Mouse (Mus musculus): ENCODE results near the gene Lsm7.
"Not testable (repeated sequence)": the region's sequence is repeated elsewhere in the genome, so short reads cannot be mapped to it uniquely, and the experiment has no call there.

Lsm7 gene

DNA sequence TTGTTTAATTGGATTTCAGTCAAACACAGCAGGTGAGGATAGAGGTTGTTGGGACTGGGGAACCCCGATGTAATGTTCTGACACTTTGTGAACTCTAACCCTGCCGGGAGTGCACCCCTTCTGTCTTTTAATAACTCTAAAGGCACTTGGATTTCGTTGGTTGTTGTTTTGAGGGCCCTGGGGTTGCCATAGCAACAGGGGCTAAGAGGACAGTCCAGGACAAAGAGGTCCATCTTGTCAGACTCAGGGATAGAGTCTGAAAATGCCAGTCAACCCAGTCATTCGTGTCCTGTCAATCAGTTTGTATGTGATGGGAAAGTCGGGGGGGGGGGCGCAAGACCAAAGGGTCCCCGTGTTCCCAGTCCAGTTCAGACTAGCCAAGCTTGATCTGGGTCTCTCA lies 22.2 kb downstream of the Lsm7 start:
- DNase-seq = no peak

DNA sequence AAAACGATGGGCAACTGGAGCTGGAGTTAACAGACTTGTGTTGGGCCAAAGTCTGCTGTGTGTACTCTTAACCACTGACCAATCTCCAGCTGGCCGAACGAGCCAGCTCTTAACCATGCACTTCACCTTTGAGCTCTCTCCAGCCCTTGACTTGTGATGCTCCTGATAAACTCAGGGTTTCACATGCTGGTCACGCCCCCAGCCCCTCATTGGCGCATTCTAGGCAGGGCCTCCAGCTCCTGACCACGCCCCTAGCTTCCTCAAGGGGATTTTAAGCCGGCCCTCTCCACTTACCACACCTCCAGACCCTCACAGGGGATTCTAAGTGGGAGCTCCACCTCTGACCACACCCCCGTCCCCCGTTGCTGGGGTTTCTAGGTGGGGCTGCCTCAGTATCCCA lies 23.9 kb downstream of the Lsm7 start:
- DNase-seq = peak; percentile 94

DNA sequence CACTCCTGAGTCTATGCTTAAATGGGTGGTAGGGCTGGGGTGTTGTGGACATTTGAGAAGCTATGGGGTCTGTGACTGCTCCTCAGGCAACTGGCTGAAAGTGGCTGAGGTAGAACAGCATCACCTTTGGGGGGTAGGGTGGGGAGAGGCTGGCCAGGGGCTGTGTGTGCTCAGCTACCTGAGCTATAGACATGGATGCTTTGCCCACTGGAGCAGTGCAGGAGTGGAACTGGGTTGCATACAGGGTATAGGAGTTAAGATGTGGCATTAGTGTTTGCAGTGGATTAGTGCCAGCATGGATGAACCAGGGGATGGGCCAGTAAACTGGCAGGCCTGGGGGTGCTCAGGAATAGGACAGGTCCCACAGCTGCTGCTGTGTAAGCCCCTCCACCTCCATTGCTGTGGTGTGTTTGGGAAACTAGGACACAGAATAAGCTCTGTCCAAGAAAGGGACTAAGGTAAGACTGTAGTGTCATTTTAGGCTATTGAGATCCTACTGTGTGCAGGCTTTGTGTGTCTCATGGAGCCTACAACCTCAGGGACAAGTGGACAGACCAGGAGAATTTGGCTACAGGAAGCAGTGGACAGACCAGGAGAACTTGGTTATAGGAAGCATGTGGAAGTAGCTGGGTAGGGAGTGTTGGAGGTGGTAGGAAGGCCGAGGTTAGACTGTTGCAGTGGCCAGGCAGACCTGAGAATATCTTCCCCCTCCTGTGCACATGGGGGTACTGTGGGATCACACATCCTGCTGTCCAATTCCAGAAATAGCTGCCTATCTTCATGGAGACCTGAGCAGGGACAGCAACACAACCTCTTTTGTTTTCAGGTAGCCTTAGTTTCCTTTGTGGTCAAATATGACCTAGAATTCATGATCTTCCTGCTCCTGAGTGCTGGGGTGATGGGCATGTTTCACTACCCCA lies 25.4 kb downstream of the Lsm7 start:
- peak; percentile 92 for DNase-seq

DNA sequence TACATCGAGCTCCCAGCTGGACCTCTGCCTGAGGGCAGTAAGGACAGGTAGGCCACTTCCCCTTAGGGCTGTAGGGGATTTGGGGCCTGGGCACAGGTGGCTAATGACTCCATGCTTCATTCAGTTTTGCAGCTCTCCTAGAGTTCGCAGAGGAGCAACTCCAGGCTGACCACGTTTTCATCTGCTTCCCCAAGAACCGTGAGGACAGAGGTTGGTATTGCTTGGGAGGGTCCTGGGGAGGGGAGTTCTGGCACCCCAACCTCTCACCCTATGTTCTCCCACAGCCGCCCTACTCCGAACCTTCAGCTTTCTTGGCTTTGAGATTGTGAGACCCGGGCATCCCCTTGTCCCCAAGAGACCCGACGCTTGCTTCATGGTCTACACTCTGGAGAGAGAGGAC lies 26.4 kb downstream of the Lsm7 start:
- DNase-seq = peak; percentile 91

DNA sequence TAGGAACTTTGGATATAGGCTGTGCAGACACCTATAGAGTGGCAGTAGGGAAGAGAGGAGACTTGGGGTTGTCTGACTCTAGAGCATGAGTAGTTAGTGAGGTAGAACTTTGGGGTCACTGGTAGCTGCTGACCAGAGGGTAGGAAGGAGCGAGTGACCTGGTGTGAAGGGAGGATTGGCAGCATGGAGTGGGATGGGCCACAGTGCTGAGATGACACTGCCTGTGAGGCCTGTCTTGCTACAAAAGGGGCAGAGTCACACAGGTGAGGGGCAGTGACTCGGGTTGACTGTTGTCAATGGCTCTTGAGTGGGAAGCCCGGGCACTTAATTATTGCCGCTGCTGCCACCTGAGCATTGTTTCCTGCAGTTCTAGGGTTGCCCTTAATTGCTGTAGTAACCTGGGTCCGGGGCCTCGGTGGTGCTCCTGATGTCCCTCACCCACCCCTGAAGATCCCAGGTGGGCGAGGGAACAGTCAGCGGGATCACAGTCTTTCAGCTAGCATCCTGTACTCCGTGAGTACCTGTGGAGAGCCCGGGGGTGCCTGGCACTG lies 27.1 kb downstream of the Lsm7 start:
- DNase-seq = peak; percentile 94

DNA sequence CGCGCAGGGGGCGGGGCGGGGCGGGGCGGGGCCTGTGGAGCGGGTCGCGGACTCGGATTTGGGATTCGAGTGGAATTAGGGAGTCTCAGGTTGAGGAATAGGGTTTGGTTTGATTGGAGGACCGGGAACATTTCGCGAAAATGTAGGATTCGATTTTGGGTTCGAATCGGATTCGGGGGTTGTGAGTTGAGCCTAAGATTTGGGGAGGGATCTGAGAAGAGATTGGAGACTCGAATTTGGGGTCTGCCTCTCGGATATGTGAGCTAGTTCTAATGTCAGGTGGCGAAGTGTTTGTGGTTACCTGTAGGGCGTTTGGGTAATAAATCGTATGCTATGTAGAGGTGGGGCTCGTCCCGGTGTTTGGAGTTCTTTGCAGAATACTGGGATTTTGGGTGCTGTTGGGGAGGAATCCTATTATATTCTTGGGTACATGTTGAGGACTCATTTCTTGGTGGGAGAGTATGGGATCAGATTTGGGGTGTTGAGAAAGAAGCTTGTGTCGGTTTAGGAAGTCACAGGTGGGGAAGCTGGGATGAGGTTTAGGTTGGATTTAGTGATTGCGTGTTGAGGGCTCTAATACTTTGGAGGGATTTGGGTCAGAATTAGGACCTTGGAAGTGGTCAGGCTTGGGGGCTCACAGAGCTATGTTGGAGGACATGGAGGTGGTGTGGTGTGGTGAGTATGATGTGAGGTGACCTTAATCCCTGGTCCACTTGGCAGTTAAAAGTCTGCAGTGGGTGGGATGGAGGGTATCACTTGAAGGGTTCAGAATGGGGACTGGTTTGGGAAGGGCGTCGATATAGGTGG lies 27.7 kb downstream of the Lsm7 start:
- peak; percentile 93 for DNase-seq

DNA sequence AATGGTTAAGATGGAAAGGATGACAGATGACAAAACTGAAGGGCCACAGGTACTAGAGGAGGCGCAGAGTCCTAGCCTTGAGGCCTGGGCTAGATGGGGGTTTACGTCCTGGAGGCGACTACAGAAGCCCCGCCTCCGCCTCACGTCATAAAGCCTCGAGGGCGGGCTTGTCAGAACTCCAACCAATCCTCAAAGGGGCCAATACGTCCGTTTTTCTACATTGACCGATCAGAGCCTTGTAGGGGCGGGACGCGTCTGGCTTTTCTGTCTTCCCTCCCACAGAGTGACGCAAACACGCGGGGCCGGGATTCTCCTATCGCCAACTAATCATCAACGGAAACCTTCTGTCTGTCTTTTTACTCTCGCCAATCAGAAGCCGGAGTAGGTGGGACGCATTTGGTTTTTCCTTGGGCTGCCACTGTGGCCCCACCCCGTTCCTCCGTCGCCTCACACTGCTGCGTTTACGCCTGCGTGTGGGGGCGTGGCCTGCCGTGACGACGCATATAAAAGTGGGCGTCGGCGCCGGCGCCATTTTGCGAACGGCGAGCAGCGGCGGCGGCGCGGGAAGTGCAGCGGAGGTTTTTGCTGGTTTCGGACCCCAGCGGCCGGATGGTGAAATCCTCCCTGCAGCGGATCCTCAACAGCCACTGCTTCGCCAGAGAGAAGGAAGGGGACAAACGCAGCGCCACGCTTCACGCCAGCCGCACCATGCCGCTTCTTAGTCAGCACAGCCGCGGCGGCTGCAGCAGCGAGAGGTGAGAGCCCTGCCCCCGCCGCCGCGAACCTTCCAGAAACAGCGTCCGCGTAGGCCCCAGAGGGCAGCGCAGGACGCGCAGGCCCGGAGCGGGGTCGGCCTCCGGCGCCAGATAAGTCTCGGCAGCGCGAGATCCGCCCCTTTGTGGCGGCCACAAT lies 28.6 kb downstream of the Lsm7 start, which contains the start of gene Oaz1:
Gene Oaz1 (plus strand): TSS at position 506 of the 912 bp plus-strand sequence.
- DNase-seq = peak; percentile 100

DNA sequence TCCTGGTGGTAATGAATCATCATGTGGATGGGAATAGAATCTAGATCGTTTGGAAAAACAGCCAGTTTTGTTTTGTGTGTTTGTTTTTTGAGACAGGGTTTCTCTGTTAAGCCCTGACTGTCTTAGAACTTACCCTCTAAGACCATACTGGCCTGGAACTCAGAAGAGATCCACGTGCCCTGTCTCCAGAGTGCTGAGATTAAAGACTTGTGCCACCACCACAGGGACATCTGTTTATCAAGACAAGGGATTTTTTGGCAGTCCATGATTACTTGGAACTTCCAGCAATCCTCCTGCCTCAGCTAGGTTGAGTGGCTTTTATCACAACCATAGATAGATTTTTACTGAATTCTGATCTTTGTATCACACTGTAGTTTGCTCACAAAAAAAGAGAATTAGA lies 30.2 kb downstream of the Lsm7 start:
- DNase-seq = no peak

DNA sequence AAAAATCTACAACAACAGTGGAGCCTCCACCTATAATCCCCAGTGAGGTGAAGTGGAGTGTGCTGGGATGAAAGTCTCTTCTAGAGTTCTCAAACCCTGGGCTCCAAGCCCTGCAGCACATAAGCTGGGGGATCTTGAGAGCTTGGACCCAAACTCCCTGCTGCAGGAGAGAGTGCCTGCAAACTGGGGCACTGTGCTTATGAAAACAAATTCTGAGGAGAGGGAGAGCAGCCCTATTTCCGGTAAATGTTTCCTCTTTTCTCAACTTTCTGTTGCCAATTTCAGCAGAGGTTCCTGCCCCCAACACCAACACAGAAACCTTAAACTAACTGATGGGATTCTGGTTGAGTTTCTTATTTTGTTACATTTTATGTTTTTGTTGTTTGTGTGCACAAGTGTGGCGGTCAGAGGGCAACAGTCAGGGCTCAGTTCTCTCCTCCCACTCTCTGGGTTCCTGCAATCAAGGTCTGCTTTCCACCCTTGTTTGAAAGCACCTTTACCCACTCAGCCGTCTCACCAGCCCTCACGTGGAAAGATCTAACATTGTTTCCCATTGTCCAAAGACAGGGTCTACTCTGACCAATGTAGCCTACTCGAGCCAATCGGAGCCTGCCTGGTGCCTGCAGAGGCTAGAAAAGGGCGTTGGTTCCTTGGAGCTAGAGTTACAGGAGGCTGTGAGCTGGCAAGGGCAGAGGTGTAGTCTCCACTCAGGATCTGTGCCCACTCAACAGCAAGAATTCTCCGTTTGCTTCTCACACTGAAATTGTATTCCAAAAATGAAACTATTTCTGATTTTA lies 31.0 kb downstream of the Lsm7 start:
- no peak for DNase-seq

DNA sequence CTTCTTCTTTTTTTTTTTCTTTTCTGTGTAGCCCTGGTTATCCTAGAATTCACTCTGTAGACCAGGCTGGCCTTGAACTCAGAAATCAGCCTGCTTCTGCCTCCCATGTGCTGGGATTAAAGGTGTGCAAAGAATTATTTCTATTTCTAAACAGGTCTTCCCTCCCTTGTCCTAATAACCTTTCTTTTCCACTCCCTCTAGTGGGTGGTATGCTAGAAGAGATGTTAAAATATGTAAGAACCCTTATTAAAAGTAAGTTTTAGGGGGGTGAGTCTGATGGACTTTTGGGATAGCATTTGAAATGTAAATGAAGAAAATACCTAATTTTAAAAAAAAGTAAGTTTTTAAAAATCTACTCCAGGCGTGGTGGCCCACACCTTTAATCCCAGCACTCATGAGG lies 31.7 kb downstream of the Lsm7 start:
- DNase-seq = no peak

DNA sequence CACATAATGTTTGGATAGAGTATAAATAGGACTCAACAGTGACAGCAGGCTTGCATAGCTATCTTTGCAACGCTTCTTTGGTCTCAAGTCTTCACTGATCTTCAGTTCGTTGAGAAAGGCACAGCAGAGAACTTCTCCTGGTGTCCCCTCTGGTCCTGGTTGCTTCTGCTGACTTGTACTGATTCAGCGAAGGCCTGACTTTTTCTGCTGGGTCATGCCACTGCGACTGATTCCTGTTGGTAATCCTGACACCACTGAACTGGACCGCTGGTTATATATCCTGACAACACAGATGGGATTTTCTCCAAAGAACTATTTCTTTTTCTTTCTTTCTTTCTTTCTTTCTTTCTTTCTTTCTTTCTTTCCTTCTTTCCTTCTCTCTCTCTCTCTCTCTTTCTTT lies 32.5 kb downstream of the Lsm7 start:
- DNase-seq = no peak

DNA sequence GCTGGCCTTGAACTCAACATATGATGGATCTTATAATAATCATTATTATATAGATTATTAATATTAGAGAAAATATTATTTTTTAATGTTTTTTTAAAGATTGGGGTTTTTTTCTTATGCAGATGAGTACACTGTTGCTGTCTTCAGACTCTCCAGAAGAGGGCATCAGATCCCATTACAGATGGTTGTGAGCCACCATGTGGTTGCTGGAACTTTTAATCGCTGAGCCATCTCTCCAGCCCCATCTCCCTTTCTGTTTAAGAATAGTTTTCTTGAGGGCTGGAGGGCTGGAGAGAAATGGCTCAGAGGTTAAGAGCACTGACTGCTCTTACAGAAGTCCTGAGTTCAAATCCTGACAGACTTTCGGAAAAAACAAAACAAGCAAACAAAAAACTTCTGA lies 33.0 kb downstream of the Lsm7 start:
- no peak for DNase-seq

DNA sequence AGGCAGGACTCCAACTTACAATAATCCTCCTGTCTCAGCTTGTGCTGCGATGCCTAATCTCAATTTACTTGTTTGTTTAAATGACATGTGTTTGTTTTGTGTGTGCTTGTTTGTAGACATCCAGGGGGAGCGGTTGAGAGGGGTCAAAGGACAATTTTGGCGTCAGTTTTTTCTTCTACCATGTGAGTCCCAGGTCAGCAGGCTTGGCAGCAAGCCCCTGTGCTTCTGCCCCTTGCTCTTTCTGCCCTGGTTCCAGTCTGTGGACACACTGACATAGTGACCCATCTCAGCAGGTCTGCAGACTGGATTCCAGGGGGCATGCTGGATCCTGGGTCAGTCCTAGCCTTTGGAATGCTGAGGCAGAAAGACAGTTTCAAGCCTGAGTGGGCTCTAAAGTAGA lies 35.6 kb downstream of the Lsm7 start:
- DNase-seq = no peak

DNA sequence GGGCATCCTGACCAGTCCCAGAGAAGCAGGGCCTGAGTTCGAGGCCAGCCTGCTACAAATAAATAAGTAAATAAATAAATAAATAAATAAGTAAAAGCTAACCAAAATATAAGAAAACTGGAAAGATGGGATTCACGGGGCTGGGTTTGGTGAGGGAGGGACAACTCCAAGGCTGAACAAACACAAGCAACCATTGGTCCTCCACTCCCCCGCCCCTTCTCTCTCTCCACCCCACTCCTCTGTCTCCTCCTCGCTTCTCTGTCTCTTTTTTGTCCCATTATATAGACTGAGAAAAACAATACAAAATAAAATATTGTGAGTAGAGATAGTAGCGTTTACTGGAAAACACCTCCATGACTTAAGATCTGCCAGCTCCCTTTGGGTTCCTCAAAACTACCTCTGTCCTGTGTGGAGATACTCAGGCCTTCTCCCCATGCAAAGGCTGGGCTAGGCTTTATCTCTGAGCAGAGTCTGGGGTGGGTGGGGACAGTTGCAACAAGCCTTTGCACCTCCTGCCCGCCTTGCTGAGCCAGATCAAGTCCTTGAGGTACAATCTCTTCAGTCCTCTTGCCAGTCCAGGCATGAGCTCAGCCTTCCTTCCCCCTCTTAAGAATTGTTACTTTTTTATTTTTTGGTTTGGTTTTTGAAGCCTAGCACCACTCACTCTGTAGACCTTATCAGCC lies 36.3 kb downstream of the Lsm7 start:
- DNase-seq = no peak

DNA sequence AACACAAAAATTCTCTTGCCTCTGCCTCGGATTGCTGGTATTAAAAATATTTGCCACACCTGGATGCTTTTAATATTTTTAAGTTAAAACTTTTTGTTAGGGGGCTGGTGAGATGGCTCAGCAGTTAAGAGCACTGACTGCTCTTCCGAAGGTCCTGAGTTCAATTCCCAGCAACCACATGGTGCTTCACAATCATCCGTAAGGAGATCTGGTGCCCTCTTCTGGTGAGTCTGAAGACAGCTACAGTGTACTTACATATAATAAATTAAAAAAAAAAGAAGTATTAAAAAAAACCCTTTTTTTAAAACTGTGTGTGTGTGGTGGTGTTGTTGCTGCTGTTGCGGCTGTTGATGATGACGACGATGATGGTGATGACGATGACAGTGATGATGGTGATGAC lies 37.1 kb downstream of the Lsm7 start:
- DNase-seq = not testable (repeated sequence)

DNA sequence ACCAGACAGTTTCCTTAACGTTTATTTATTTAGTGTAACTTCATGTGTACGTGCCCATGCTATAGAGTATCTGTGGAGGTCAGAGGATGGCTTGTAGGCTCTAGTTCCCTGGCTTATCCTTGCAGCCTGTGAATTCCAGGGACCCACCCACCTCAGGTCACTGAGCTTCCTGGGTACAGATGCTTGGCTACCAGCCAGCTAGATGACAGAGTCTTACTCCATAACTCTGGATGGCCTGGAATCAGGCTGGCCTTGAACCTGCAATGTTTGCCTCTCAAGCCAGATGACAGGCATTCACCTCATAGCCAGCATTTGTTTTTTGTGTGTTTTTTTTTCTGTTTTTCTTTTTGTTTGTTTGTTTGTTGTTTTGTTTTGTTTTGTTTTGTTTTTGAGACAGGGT lies 37.8 kb downstream of the Lsm7 start:
- no peak for DNase-seq

DNA sequence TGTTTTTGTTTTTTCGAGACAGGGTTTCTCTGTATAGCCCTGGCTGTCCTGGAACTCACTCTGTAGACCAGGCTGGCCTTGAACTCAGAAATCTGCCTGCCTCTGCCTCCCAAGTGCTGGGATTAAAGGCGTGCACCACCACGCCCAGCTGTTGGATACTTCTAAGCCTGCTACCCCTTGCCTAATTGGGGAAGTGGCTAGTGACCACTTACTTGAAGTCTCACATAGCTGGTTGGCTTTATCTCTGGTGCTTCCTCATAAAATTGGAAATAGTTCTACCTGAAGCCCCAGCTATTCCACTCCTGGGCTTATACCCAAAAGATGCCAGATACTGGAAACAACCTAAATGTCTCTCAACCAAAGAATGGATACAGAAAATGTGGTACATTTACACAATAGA lies 38.7 kb downstream of the Lsm7 start:
- not testable (repeated sequence) for DNase-seq

DNA sequence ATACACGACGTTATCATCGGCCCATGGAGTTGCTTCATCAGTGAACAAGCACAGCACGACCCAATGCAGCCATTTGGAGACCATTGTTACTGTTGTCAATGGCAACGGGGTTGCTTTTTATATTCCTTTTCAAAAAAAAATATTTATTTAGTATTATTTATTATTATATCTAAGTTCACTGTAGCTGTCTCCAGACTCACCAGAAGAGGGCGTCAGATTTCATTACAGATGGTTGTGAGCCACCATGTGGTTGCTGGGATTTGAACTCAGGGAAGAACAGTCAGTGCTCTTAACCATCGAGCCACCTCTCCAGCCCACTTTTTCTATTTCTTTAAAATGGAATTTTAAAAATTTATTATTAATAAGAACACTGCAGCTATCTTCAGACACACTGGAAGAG lies 40.2 kb downstream of the Lsm7 start:
- no peak for DNase-seq

DNA sequence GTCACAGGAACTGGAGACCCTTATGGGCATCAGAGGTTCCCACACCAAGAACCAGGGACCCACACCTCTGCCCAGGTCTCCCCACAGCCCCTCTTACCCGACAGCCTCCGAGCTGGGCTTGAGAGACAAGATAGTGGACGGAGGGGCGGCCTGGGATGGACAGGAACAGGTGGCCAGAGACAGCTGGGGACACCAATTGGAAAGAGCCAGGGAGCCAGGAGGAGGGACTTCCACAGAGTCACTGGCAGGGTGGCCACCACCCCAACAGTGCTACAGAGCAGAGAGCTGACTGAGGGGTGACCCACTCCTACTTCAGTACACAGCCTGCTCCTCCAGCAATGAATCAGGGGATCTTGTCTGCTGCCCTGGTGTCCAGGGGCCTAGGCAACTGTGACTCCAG lies 41.6 kb downstream of the Lsm7 start, which contains the start of gene Jsrp1:
Gene Jsrp1 (minus strand): TSS at position 133 of the 400 bp plus-strand sequence.
- no peak for DNase-seq

DNA sequence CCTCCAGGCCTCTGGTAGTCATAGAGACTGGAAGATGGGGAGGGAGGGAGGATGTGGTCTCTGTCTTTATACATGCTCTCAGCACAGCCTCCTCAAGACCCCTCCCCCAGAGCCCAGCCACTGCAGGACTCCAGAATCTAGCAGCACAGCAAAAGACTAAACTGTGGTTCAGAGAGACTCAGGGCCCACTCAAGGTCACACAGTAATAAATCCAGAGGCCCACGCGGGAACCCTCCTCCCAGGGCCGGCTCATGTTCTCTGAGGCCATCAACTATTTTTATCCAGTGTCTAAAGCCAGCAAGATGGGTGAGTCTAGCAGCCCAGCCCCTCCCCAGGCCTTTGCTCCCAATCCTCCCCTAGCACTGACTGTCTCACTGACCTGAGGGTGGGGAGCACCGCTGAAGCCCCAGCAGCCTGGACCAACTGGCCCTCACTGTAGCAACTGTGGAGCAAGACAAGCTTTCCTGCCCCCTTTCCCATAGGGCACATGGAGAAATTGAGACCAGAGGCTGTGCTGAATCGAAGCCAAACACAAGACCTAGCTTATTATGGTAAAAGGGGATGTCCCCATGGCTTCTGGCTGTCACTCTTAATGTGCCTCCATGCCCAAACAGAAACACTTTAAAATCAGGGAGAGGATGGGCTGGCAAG lies 42.5 kb downstream of the Lsm7 start:
- no peak for DNase-seq
